Mouse (Mus musculus) liver, adult (tissue): ENCODE measurements around the gene Svs6.
"Not testable (repeated sequence)": the region's sequence is repeated elsewhere in the genome, so short reads cannot be mapped to it uniquely, and the experiment has no call there.

ENCODE experiments used
- GATA4 ChIP-seq: IDR thresholded peaks from 2 replicates; pipeline ENCODE4 v1.6.1; 2014; ENCODE audit warnings: mild to moderate bottlenecking, low read length; ENCODE audit not compliant: insufficient replicate concordance

Gene Svs6

DNA sequence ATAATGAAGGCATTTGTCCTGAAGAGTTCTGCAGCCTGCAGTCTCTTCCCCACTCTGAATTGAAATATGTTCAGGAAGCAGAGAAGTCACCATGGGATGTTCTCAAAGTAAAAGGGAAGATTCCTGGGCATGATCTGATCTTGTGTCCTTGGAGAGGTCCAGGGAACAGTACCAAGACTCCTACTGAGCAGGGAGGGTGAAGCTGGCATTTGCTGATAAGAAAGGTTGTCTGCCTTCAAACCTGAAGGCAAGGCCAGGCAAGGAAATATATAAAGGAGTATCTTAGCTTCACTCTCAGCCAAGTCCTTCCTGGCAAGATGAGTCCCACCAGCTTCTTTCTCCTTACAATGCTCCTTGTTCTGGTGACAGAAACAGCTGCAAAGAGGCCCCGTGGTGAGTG lies at the start of gene Svs6:
Gene Svs6 (plus strand): TSS at position 301 of the 400 bp plus-strand sequence.
- TF ChIP-seq GATA4 = not testable (repeated sequence)

DNA sequence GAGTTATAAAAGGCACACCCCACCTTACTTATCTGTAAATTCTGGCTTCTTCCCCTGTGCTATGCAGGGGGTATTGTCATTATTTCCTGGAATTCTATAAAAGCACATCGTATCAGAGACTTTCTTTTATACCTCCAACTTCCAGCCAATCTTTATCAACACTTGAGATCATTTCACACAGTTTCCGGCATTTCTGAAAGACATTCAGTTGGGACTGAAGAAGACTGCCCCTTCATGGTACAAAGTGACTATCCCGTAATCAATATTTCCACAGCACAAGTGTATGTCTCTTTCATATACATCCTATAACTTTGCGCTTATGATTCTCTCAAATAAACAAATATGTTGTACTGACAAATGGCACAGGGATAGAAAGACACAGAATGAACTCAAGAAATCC lies 38.2 kb upstream of the Svs6 start, which contains the start of gene Svs4:
Gene Svs4 (minus strand): TSS at position 101 of the 400 bp plus-strand sequence.
- no peak for TF ChIP-seq GATA4

GRCm38 (mm10) chr2:164288968-164289367 lies 27.6 kb upstream of the Svs6 start, which contains the start of gene Svs3a:
Gene Svs3a (plus strand): TSS chr2:164289268.
- not testable (repeated sequence) for TF ChIP-seq GATA4

- no peak for TF ChIP-seq GATA4
Observed at GRCm38 (mm10) chr2:164312599-164312998, 4.0 kb upstream of the Svs6 start.

GRCm38 (mm10) chr2:164320983-164321382 lies 4.4 kb downstream of the Svs6 start:
- no peak for TF ChIP-seq GATA4

- TF ChIP-seq GATA4 = not testable (repeated sequence)
Observed at GRCm38 (mm10) chr2:164332440-164332839, 15.9 kb downstream of the Svs6 start, which contains the start of gene Svs5. Gene Svs5 (plus strand): TSS chr2:164332740.

- no peak for TF ChIP-seq GATA4
Observed at GRCm38 (mm10) chr2:164348980-164349379, 32.4 kb downstream of the Svs6 start.

DNA sequence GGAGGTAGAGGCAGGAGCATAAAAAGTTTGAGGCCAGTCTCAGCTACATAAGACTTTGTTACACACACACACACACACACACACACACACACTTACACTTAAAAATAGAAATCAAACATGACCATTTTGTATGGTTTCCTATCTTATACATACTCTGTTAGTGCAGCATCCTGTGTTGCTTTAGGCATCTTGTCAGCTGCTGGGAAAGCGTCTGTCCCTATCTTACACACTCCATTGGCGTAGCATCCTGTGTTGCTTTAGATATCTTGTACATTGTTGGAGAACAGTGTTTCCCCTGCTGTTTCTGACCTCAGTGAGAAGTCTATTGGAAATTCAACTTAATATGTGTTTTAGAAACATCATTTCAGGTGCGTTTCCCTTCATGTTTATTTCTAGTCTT lies 36.1 kb downstream of the Svs6 start:
- TF ChIP-seq GATA4 = no peak

DNA sequence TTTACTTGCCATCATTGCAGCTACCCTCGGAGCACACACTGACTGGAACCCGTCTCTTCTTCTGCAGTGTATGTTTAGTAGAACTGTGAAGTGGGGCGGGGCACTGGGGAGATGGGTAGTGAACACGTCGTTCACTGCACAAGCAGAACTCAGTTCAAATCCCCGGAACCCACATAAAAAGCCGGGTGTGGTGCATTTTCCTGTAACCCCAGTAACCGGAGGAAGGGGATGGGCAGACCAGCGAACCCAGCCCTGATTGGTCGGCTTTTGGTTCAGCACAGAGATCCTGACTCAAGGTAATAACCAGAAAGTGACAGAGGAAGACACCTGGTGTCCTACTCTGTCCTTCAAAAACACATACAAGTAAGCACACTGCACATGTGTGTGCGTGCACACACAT lies 36.8 kb downstream of the Svs6 start:
- no peak for TF ChIP-seq GATA4

- no peak for TF ChIP-seq GATA4
Observed at GRCm38 (mm10) chr2:164356177-164356967, 39.8 kb downstream of the Svs6 start.

DNA sequence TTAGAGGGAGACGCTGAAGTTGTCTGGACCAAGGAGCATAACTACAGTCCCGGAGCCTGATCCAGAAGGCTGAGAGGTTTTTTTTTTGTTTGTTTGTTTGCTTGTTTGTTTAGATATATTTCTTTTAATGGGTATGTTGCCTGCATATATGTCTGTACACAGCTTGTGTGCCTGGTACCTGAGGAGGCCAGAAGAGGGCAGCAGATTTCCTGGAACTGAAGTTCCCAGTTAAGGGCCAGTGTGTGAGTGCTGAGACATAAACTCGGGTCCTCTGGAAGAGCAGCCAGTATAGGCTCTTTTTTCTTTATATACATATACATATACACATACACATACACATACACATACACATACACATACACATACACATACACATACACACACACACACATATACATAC lies 41.8 kb downstream of the Svs6 start:
- no peak for TF ChIP-seq GATA4

DNA sequence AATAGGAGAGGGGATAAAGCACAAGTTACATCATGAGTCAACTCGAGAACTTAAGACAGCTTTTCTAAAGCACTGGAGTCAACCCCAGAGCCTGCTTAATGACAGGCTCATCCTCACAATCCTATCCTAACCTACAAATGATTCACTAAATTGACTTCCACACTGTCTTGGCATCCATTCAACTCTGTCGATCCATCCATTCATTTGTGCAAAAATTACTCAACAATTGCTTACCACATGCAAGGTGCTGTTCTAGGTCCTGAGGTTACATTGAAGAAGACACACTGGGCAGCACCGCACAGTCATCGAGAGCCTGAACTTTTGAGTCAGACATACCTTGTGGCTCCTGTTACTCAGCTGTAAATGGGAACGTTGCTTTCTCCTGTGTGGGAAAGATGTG lies 42.5 kb downstream of the Svs6 start:
- TF ChIP-seq GATA4 = no peak

DNA sequence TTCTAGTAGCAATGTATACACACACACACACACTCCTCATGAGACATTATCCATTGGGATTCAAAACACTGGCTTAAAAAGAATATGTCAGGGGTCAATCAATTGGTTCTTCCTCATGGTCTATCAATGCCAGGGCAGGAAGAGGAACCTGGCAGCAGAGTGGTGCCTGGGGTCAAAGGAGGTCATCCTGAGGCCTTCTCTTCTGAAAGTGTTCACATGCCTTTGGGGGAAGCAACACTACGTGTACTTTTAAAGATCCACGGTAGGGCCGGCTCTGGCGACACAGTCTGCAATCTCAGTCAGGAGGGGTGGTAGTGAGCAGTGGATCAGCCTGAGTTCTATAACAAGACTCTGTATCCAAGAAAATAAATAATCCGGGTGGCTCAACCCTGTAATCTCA lies 43.1 kb downstream of the Svs6 start:
- TF ChIP-seq GATA4 = no peak

GRCm38 (mm10) chr2:164360974-164361657 lies 44.6 kb downstream of the Svs6 start:
- TF ChIP-seq GATA4 = no peak

GRCm38 (mm10) chr2:164366947-164367346 lies 50.4 kb downstream of the Svs6 start:
- TF ChIP-seq GATA4 = no peak
